Mouse (Mus musculus) forebrain, embryonic 16.5 days (tissue): Measurements from ENCODE around the gene Flad1. TPM values are rescaled to one million over a fixed set of nuclear protein-coding genes. Genes with fewer than 3 reads are reported as not detected.

ENCODE experiments used
- ATAC-seq: fragments of 200-750 bp; cut with Nextera tagmentation; 2 replicates; pipeline ENCODE4 v1.8.0; 2017; ENCODE audit warnings: mild to moderate bottlenecking, moderate library complexity
- H3K27ac ChIP-seq: fragments of 300-500 bp; sonication (generic); 2 replicates; pipeline ENCODE4 v1.5.1; 2014; ENCODE audit warnings: low read length, control low read depth
- H3K27me3 ChIP-seq: fragments of 300-500 bp; sonication (generic); replicated peaks from 2 replicates; pipeline ENCODE4 v1.6.1; 2014; ENCODE audit warnings: low read length; ENCODE audit not compliant: control insufficient read depth, insufficient read depth
- H3K36me3 ChIP-seq: fragments of 300-500 bp; sonication (generic); 2 replicates; pipeline ENCODE4 v1.6.1; 2014; ENCODE audit not compliant: control insufficient read depth, insufficient read depth
- H3K4me1 ChIP-seq: fragments of 300-500 bp; sonication (generic); replicated peaks from 2 replicates; pipeline ENCODE4 v1.6.1; 2014; ENCODE audit warnings: low read length; ENCODE audit not compliant: control insufficient read depth, insufficient read depth
- H3K4me2 ChIP-seq: fragments of 300-500 bp; sonication (generic); 2 replicates; pipeline ENCODE4 v1.6.1; 2014; ENCODE audit warnings: mild to moderate bottlenecking, low read length, control low read depth
- H3K4me3 ChIP-seq: fragments of 300-500 bp; sonication (generic); replicated peaks from 2 replicates; pipeline ENCODE4 v1.5.1; 2014; ENCODE audit warnings: mild to moderate bottlenecking, low read length, control low read depth
- H3K9ac ChIP-seq: fragments of 300-500 bp; sonication (generic); replicated peaks from 2 replicates; pipeline ENCODE4 v1.6.1; 2014; ENCODE audit warnings: low read depth, low read length, control low read depth
- H3K9me3 ChIP-seq: fragments of 300-500 bp; sonication (generic); 2 replicates; pipeline ENCODE4 v1.6.1; 2016; ENCODE audit warnings: low read length; ENCODE audit not compliant: control insufficient read depth
- WGBS: fragments of 180-500 bp; shearing (Covaris S2); extraction: QIAGEN DNeasy Blood & Tissue Kit; methylation state at CpG from one replicate; pipeline ENCODE4 v1.1.7; 2014; 5-methylcytosine and 5-hydroxymethylcytosine counted together
- polyA plus RNA-seq: library from polyadenylated mRNA; unstranded; fragments of >200 nt; fragmentation: Nextera tagmentation; extraction: Ambion mirVana; gene quantifications from 2 replicates; pipeline ENCODE4 v1.2.1, GENCODE M21; 2015

Gene Flad1
- polyA plus RNA-seq, 1 experiment from 2014 or later: 43.6 TPM

- WGBS: 77% methylated on average over 20 of the region's 20 CpGs
- no peaks in the 10 kb centered on the region for H3K27me3 ChIP-seq
- ATAC-seq: no peak
- H3K9ac ChIP-seq: no peak overlapping the region
- H3K27ac ChIP-seq: no peak overlapping the region
- H3K36me3 ChIP-seq: no peaks in the 10 kb centered on the region
- H3K4me1 ChIP-seq: no peaks in the 10 kb centered on the region
- no peak overlapping the region for H3K4me2 ChIP-seq
- no peaks in the 10 kb centered on the region for H3K9me3 ChIP-seq
- no peak overlapping the region for H3K4me3 ChIP-seq
Measured at GRCm38 (mm10) chr3:89365486-89366414, 45.9 kb downstream of the Flad1 start.

DNA sequence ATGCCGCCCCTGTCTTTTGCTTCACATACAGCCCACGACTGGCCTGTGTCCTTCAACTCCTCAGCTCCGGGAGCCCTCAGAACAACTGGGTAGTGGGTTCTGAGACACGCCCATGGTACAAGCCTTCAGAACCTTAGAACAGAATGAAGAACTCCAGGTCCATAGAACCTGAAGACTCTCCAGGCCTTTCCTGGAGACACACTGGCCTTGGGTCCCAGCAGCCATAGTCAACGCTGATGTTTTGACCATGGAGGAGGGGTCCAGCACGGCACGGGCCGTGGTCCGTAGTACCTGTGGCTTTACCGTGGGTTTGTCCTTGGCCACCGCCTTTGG, 46.6 kb downstream of the Flad1 start, which contains the start of gene Dcst1:
TSS of gene Dcst1 (minus strand) at position 101 of the 333 bp plus-strand sequence.
- ATAC-seq: no peak
- Histone ChIP-seq H3K9me3 (no peaks in the 10 kb centered on the region), H3K4me1 (no peaks in the 10 kb centered on the region), H3K27ac (no peak within 1 kb of the TSS), H3K9ac (no peak within 1 kb of the TSS), H3K27me3 (no peaks in the 10 kb centered on the region), H3K36me3 (no peaks in the 10 kb centered on the region), H3K4me2 (no peak within 1 kb of the TSS), H3K4me3 (no peak within 1 kb of the TSS)
- WGBS: 81% methylated on average over 11 of the region's 11 CpGs

- no peak overlapping the region for H3K27ac ChIP-seq
- no peaks in the 10 kb centered on the region for H3K4me1 ChIP-seq
- H3K9ac ChIP-seq: no peak overlapping the region
- WGBS: 49% methylated on average over 8 of the region's 8 CpGs
- no peaks in the 10 kb centered on the region for H3K27me3 ChIP-seq
- no peak for ATAC-seq
- H3K36me3 ChIP-seq: no peaks in the 10 kb centered on the region
- H3K4me2 ChIP-seq: no peak overlapping the region
- no peaks in the 10 kb centered on the region for H3K9me3 ChIP-seq
- H3K4me3 ChIP-seq: no peak overlapping the region
Measured at GRCm38 (mm10) chr3:89364631-89365030, 47.0 kb downstream of the Flad1 start.

DNA sequence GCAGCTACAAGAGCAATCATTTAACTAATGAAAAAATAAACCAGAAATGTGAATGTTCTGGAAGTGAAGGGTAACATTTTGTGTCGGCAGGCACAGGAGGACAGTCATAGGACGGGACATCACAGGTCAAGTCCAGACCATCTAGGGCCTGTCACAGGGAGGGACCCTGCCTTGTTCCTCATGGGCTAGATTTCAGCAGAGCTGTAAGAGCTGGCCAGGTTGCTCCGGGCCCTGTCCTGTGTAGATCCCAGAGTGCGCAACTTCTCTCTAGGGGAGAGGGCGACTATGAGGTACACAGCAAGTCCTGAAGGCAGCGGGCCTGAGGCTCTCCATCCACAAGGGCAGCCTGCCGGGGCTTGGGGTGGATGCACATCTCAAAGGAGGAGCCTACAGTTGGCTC, 50.0 kb downstream of the Flad1 start, which contains the start of gene Dcst2:
TSS of gene Dcst2 (plus strand) at position 301 of the 400 bp plus-strand sequence.
- no peaks in the 10 kb centered on the region for H3K27me3 ChIP-seq
- H3K4me3 ChIP-seq: no peak within 1 kb of the TSS
- H3K4me2 ChIP-seq: no peak within 1 kb of the TSS
- H3K9ac ChIP-seq: no peak within 1 kb of the TSS
- no peaks in the 10 kb centered on the region for H3K9me3 ChIP-seq
- H3K27ac ChIP-seq: no peak within 1 kb of the TSS
- H3K4me1 ChIP-seq: no peaks in the 10 kb centered on the region
- ATAC-seq: no peak
- no peaks in the 10 kb centered on the region for H3K36me3 ChIP-seq
- WGBS: 86% methylated on average over 7 of the region's 7 CpGs

GRCm38 (mm10) chr3:89360237-89360636, 51.4 kb downstream of the Flad1 start:
- no peaks in the 10 kb centered on the region for H3K4me1 ChIP-seq

GRCm38 (mm10) chr3:89359630-89360029, 52.0 kb downstream of the Flad1 start:
- 75% methylated on average over 6 of the region's 6 CpGs for WGBS
- H3K4me1 ChIP-seq: no peaks in the 10 kb centered on the region; the same call in 1 of the 2 replicates
- no peak overlapping the region for H3K9ac ChIP-seq
- no peak overlapping the region for H3K4me2 ChIP-seq
- no peak overlapping the region for H3K27ac ChIP-seq
- no peaks in the 10 kb centered on the region for H3K27me3 ChIP-seq
- no peak overlapping the region for H3K4me3 ChIP-seq
- H3K9me3 ChIP-seq: no peaks in the 10 kb centered on the region
- H3K36me3 ChIP-seq: no peaks in the 10 kb centered on the region
- ATAC-seq: no peak

More at GRCm38 (mm10) chr3:89360237-89360636, 51.4 kb downstream of the Flad1 start:
- Histone ChIP-seq H3K9ac (no peak overlapping the region), H3K9me3 (no peaks in the 10 kb centered on the region), H3K36me3 (no peaks in the 10 kb centered on the region), H3K27ac (no peak overlapping the region), H3K4me2 (no peak overlapping the region), H3K27me3 (no peaks in the 10 kb centered on the region), H3K4me3 (no peak overlapping the region)
- WGBS: 67% methylated on average over 3 of the region's 3 CpGs
- no peak for ATAC-seq

DNA sequence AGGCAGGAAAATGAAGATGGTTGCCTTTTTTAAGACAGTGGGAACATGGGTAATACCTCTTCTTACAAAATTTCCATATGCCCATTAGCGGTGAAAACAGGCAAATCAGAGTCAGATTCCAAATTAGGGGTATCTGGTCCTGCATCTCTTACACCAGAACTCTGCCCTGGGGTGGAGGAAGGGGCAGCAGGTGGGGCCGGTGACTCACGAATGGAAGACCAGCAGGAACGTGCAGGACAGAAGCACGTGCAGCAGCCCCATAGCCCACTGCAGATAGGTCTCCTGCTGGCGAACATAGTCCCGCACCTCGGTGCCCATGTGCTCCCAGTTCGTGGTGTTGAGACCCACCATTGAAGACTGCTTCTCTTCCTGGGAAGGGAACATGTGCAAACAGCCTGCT, 55.6 kb downstream of the Flad1 start:
- no peak overlapping the region for H3K4me3 ChIP-seq
- no peak overlapping the region for H3K27ac ChIP-seq
- no peak overlapping the region for H3K4me2 ChIP-seq
- H3K4me1 ChIP-seq: no peaks in the 10 kb centered on the region; the same call in 1 of the 2 replicates
- H3K27me3 ChIP-seq: no peaks in the 10 kb centered on the region
- no peaks in the 10 kb centered on the region for H3K36me3 ChIP-seq
- no peak overlapping the region for H3K9ac ChIP-seq
- H3K9me3 ChIP-seq: no peaks in the 10 kb centered on the region
- ATAC-seq: no peak
- WGBS: 67% methylated on average over 9 of the region's 9 CpGs

DNA sequence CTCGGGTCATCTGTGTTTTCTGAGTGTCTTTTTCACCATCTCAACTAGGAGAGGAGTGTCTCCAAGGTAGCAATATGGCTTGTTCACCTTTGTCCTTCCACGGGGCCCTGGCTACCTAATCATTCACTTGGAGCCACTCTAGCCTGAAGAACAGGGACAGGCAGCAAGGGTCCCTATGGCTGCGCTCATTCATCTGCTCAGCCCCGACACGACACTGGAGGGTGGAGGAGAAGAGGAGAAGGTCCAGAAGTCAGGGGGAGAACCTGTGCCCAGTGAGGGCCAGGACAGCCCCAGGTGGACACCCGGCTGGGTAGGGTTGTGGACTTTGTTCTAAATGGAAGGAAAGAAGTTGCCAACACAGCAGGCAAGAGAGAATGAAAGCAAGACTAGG, 56.2 kb downstream of the Flad1 start:
- Histone ChIP-seq H3K4me3 (no peak overlapping the region), H3K36me3 (no peaks in the 10 kb centered on the region), H3K9ac (no peak overlapping the region), H3K4me2 (no peak overlapping the region), H3K27ac (no peak overlapping the region), H3K9me3 (no peaks in the 10 kb centered on the region), H3K4me1 (peaks cover 3% of the 10 kb centered on the region; the same call in 1 of the 2 replicates), H3K27me3 (no peaks in the 10 kb centered on the region)
- 87% methylated on average over 6 of the region's 6 CpGs for WGBS
- ATAC-seq: no peak

- H3K9me3 ChIP-seq: no peaks in the 10 kb centered on the region
- H3K27me3 ChIP-seq: no peaks in the 10 kb centered on the region
- no peak for ATAC-seq
- H3K9ac ChIP-seq: no peak overlapping the region
- H3K36me3 ChIP-seq: no peaks in the 10 kb centered on the region
- no peak overlapping the region for H3K4me3 ChIP-seq
- no peak overlapping the region for H3K4me2 ChIP-seq
- H3K27ac ChIP-seq: no peak overlapping the region
- 21% methylated on average over 5 of the region's 5 CpGs for WGBS
- H3K4me1 ChIP-seq: peaks cover 7% of the 10 kb centered on the region; the same call in 1 of the 2 replicates
Measured at GRCm38 (mm10) chr3:89354816-89355511, 56.7 kb downstream of the Flad1 start.
